Comparison of ENCODE assay signal across 17 mouse cellular contexts in genomic region chr6:51086347-51086746, GRCm38 (mm10).
"Had no signal": no experiment of that assay in that cellular context is flagged by ENCODE, and none has a peak within 500 bp of the region (broad histone marks: within the 10 kb centered on the region; RNA-seq: fewer than 3 reads in every experiment).

No protein-coding gene starts in this region.

- H3K27ac ChIP-seq: midbrain, embryonic 13.5 days; midbrain, embryonic 15.5 days; neural tube, embryonic 13.5 days; neural tube, embryonic 15.5 days; stomach, embryonic 15.5 days; stomach, postnatal 0 days had no signal

- H3K36me3 ChIP-seq: midbrain, embryonic 13.5 days; midbrain, embryonic 15.5 days; neural tube, embryonic 13.5 days; neural tube, embryonic 15.5 days; stomach, embryonic 15.5 days had no signal

- H3K4me2 ChIP-seq: lung, embryonic 14.5 days; midbrain, embryonic 11.5 days; midbrain, embryonic 13.5 days; midbrain, embryonic 15.5 days; neural tube, embryonic 13.5 days; neural tube, embryonic 15.5 days; stomach, embryonic 15.5 days had no signal

- H3K4me1 ChIP-seq: midbrain, embryonic 15.5 days; stomach, embryonic 15.5 days had no signal

- H3K27me3 ChIP-seq: midbrain, embryonic 13.5 days; midbrain, embryonic 15.5 days; neural tube, embryonic 13.5 days; neural tube, embryonic 15.5 days; stomach, embryonic 15.5 days had no signal

- H3K4me3 ChIP-seq: midbrain, embryonic 13.5 days; midbrain, embryonic 15.5 days; myocyte; neural tube, embryonic 13.5 days; neural tube, embryonic 15.5 days; stomach, embryonic 15.5 days had no signal

- ATAC-seq: midbrain, embryonic 13.5 days; midbrain, embryonic 15.5 days had no signal

- H3K9ac ChIP-seq: lung, embryonic 14.5 days; midbrain, embryonic 13.5 days; midbrain, embryonic 15.5 days; neural tube, embryonic 13.5 days; neural tube, embryonic 15.5 days; stomach, embryonic 15.5 days had no signal

- H3K9me3 ChIP-seq: midbrain, embryonic 13.5 days; midbrain, embryonic 15.5 days; neural tube, embryonic 13.5 days; neural tube, embryonic 15.5 days; stomach, embryonic 15.5 days had no signal

- DNase-seq: lung, adult 18-20 months; lung, embryonic 14.5 days; lung, postnatal 10 days; lung, postnatal 4 days; retina, postnatal 1 day; right cerebral cortex, postnatal 14 days; thymus, adult 2 months; thymus, postnatal 25 days; thymus, postnatal 4 days had no signal
